Mouse (Mus musculus) left cerebral cortex, adult 6 months (tissue): ENCODE measurements around the gene Tcl1b3. TPM values are rescaled to one million over a fixed set of nuclear protein-coding genes. Genes with fewer than 3 reads are reported as not detected.

Source experiments
- long read RNA-seq, 2 experiments: library from polyadenylated mRNA; unstranded; transcript quantifications; one replicate each; pipeline ENCODE4 v2.0.0; 2019 to 2020
- polyA plus RNA-seq: library from polyadenylated mRNA; unstranded; fragments of <200 nt; fragmentation: Nextera tagmentation; gene quantifications from 2 replicates; pipeline ENCODE4 v1.2.3, GENCODE M21; 2021

Gene Tcl1b3
- not detected in 2 replicates for polyA plus RNA-seq
- long read RNA-seq, experiment 1: 0 reads
- long read RNA-seq, experiment 2: 0 reads

DNA sequence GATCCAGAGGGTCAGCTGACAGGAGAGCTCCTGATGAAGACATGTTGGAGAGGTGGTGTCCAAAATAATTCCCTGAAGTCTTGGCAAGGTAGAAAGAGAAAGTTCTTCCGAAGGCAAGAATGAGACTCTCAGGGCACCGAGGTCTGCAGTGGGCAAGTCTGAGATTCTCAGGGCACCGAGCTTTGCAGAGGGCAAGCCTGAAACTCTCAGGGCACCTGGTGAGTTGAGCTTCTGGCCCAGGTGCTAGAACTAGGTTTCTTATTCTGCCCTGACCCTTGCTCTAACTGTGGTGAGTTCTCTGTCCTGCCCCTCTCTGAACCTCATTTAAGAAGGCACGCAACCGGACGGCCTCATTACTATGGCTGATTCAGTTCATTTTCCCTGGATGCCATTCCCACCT is at the start of gene Tcl1b3:
Gene Tcl1b3, plus strand, starts transcription at position 301 of the 400 bp plus-strand sequence.

DNA sequence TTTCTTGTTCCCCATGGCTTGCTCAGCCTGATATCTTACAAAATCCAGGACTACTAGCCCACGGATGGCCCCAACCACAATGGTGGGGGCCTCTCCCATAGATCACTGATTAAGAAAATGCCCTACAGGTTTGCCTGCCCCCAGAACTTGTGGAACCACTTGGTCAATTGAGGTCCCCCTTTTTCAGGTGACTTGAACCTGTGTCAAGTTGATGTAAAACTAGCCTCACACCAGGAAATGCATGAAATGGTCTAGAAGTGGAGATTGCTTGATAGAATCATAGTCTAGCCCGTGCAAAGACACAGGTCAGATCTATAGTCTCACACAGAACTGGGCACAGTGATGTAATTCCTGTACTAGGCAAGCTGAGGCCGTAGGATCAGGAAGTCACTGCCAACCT is 45.1 kb upstream of the Tcl1b3 start, which contains the start of gene Tcl1b2:
Gene Tcl1b2, plus strand, starts transcription at position 301 of the 400 bp plus-strand sequence.

DNA sequence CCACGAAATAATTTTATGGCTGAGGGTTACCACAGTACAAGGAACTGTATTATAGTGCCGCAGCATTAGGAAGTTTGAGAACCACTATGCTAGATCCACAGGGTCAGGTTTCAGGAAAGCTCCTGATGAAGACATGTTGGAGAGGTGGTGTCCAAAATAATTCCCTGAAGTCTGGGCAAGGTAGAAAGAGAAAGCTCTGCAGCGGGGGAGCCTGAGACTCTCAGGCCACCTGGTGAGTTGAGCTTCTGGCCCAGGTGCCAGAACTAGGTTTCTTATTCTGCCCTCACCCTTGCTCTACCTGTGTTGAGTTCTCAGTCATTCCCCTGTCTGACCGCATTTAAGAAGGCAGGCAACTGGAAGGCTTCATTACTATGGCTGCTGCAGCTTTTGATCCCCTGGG is 31.5 kb upstream of the Tcl1b3 start, which contains the start of gene Tcl1b1:
Gene Tcl1b1, plus strand, starts transcription at position 301 of the 400 bp plus-strand sequence.

GRCm38 (mm10) chr12:105176044-105176443 is 14.8 kb upstream of the Tcl1b3 start, which contains the start of gene Tcl1b5:
TSS of gene Tcl1b5 (plus strand) at chr12:105176344.

DNA sequence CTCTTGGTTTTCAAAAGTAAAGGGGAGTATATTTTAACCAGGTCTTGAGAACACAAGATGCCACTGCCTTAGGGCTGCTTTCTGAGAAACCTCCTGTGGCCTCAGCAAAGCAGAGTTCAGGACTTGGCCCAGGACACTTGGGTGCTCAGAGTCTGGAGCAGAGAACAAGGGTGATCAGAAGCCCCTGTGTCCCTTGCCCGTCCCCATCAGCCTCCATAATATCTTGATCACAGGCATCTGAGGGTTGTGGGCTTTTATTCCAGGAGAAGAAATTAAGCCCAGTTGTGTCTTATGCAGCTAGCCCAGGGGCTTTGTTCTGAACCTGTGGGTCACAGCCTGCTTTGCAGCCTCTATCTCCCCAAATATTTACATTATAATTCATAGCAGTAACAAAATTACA is 10.8 kb downstream of the Tcl1b3 start, which contains the start of gene Tcl1b4:
Gene Tcl1b4, plus strand, starts transcription at position 301 of the 400 bp plus-strand sequence.

DNA sequence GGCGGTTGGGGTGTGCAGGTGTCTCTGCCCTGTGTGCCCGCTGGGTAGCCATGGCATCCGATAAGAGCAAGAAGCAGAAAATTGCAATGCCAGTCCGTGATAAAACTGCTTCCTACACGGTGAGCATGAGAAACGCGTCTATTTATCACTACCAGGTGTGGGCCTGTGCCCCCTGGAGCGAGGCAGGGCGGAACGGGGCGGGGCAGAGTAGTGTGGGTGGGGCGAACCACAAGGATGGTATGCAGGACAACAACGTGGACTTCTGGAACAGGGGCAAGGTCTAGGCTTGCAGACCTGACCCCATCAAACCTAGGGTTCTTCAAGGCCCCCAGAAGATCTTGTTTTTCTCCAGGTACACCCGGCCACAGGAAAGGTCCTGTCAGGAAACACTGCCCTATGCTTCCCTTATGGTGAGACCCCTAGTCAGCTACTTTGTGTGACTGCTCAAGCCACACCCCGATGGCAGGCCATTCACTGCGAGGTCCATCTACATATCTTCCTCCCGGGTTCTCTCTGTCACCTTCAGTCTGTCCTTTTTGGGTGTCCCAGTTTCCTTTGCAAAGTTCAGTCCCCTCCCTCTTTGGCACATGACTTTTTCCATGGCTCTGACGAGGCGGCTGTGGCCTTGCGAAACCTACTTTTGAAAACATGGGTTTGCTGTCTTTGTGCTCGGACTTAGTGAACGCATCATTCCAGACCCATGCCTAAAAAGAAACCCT is 31.9 kb downstream of the Tcl1b3 start, which contains the start of gene Tcl1:
Gene Tcl1, minus strand, starts transcription at position 193 of the 719 bp plus-strand sequence.

Other genes starting within 250 kb of the Tcl1b3 start
- 0.22 and 0.58 TPM in 2 replicates for gene Syne3, start 181.2 kb upstream of the Tcl1b3 start, polyA plus RNA-seq
- 22.6 and 69.9 TPM in 2 replicates for gene Glrx5, start 158.4 kb upstream of the Tcl1b3 start, polyA plus RNA-seq
- not detected in 2 replicates for gene Tcl1b2, start 45.0 kb upstream of the Tcl1b3 start, polyA plus RNA-seq
- not detected in 2 replicates for gene Tcl1b1, start 31.4 kb upstream of the Tcl1b3 start, polyA plus RNA-seq
- not detected in 2 replicates for gene Tcl1b5, start 14.7 kb upstream of the Tcl1b3 start, polyA plus RNA-seq
- not detected in 2 replicates for gene Tcl1b4, start 10.9 kb downstream of the Tcl1b3 start, polyA plus RNA-seq
- gene Tcl1, start 31.8 kb downstream of the Tcl1b3 start, polyA plus RNA-seq: not detected in 2 replicates
- 2.6 and 3.9 TPM in 2 replicates for gene Tunar, start 142.8 kb downstream of the Tcl1b3 start, polyA plus RNA-seq